Mouse (Mus musculus) E14TG2a.4 (cell line): ENCODE measurements around the gene Pdzd7.

ENCODE experiments used
- CTCF ChIP-seq: conservative IDR thresholded peaks from 2 replicates; pipeline ENCODE4 v1.5.1; 2014; ENCODE audit warnings: low read length
- POU5F1 ChIP-seq: IDR thresholded peaks from 2 replicates; pipeline ENCODE4 v1.6.1; 2014; ENCODE audit warnings: low read length, borderline replicate concordance

DNA sequence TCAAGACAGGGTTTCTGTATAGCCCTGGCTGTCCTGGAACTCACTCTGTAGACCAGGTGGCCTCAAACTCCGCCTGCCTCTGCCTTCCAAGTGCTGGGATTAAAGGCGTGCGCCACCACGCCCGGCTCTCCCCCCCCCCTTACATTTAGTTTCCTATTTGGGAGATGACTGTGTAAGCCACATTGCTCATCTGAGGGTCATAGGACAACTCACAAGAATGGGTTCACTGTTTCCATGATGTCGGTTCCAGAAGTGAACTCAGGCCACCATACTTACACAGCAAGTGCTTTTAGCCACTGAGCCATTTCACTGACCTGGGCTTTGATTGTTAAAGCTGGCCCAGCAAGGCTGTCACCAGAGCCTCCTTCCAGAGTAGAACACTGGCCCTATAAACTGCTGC, 68.4 kb downstream of the Pdzd7 start:
- TF ChIP-seq CTCF: no peak
- no peak for TF ChIP-seq POU5F1
